Mouse (Mus musculus): Measurements from ENCODE around the gene Elmsan1. TPM values are rescaled to one million over a fixed set of nuclear protein-coding genes. Genes with fewer than 3 reads are reported as not detected.

Gene Elmsan1
- polyA plus RNA-seq, 1 experiment from 2014 or later = 9.0 TPM

DNA sequence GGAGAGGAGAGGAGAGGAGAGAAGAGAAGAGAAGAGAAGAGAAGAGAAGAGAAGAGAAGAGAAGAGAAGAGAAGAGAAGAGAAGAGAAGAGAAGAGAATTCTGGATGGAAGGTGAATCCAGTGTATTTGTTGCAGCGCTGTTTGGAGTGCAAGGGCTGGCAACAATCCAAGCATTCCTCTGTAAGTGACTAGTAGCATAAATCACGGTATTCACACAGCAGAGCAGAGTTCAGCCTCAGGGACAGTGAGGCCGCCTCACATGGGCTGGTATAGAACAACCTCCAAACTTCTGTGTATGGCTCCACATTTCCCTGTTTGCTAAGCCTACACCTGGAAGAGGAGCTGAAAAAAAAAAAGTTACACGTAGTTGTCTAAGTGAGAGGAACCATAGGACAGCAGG is 6.4 kb downstream of the Elmsan1 start:
- no peaks in the 10 kb centered on the region for H3K9me3 ChIP-seq
- no peak overlapping the region for H3K27ac ChIP-seq
- H3K4me3 ChIP-seq = no peak overlapping the region
- WGBS = 51% methylated on average over 4 of the region's 4 CpGs
- ATAC-seq (ENCODE audit: insufficient number of reproducible peaks, insufficient read depth, low FRiP score, low TSS enrichment) = no peak
- H3K4me1 ChIP-seq = peaks cover 28% of the 10 kb centered on the region
- H3K27me3 ChIP-seq = no peaks in the 10 kb centered on the region
- no peak overlapping the region for H3K9ac ChIP-seq
- H3K36me3 ChIP-seq = no peaks in the 10 kb centered on the region
- no peak overlapping the region for H3K4me2 ChIP-seq (replicated peaks)

DNA sequence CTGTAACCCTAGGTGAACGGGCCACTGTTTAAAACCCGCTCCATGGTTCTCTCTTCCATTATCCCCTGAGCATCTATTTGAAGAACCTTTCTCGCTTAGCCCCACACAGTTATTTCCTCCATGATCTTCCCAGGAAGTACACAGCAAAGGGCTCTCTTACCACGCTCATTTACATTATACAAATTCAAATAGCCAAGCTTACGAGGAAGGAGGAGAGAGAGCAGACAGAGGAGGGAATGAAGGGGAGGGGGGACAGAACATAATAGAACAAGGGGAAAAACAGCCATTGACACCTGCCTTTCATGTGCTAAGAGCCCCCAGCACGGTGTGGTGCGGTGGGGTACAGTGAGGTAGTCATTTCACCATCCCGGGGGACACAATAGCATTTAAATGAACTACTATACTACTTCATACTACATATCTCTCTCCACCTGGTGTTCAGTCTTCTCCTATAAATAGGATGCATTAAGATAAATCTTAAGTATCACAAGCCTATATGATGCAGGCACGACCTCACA is 7.6 kb downstream of the Elmsan1 start:
- H3K27ac ChIP-seq = no peak overlapping the region
- 68% methylated on average over 9 of the region's 9 CpGs for WGBS
- ATAC-seq (ENCODE audit: insufficient number of reproducible peaks, insufficient read depth, low FRiP score, low TSS enrichment) = no peak
- H3K4me1 ChIP-seq = peaks cover 26% of the 10 kb centered on the region
- H3K9ac ChIP-seq = no peak overlapping the region
- H3K4me2 ChIP-seq (replicated peaks) = no peak overlapping the region
- no peaks in the 10 kb centered on the region for H3K27me3 ChIP-seq
- no peaks in the 10 kb centered on the region for H3K36me3 ChIP-seq
- H3K9me3 ChIP-seq = no peaks in the 10 kb centered on the region
- H3K4me3 ChIP-seq = no peak overlapping the region

- WGBS = 88% methylated on average over 11 of the region's 11 CpGs
- no peaks in the 10 kb centered on the region for H3K9me3 ChIP-seq
- no peak overlapping the region for H3K4me2 ChIP-seq (replicated peaks)
- ATAC-seq (ENCODE audit: insufficient number of reproducible peaks, insufficient read depth, low FRiP score, low TSS enrichment) = no peak
- H3K9ac ChIP-seq = no peak overlapping the region
- H3K36me3 ChIP-seq = no peaks in the 10 kb centered on the region
- no peak overlapping the region for H3K27ac ChIP-seq
- peaks cover 19% of the 10 kb centered on the region for H3K4me1 ChIP-seq
- H3K27me3 ChIP-seq = no peaks in the 10 kb centered on the region
- no peak overlapping the region for H3K4me3 ChIP-seq
Measured at GRCm38 (mm10) chr12:84210288-84210687, 8.4 kb downstream of the Elmsan1 start.

- ATAC-seq (ENCODE audit: insufficient number of reproducible peaks, insufficient read depth, low FRiP score, low TSS enrichment) = no peak
- H3K27me3 ChIP-seq = no peaks in the 10 kb centered on the region
- no peaks in the 10 kb centered on the region for H3K9me3 ChIP-seq
- H3K27ac ChIP-seq = no peak overlapping the region
- no peaks in the 10 kb centered on the region for H3K36me3 ChIP-seq
- H3K4me1 ChIP-seq = peaks cover 12% of the 10 kb centered on the region
- 90% methylated on average over 11 of the region's 11 CpGs for WGBS
- H3K4me3 ChIP-seq = no peak overlapping the region
- no peak overlapping the region for H3K9ac ChIP-seq
- no peak overlapping the region for H3K4me2 ChIP-seq (replicated peaks)
Measured at GRCm38 (mm10) chr12:84209093-84209492, 9.6 kb downstream of the Elmsan1 start.

DNA sequence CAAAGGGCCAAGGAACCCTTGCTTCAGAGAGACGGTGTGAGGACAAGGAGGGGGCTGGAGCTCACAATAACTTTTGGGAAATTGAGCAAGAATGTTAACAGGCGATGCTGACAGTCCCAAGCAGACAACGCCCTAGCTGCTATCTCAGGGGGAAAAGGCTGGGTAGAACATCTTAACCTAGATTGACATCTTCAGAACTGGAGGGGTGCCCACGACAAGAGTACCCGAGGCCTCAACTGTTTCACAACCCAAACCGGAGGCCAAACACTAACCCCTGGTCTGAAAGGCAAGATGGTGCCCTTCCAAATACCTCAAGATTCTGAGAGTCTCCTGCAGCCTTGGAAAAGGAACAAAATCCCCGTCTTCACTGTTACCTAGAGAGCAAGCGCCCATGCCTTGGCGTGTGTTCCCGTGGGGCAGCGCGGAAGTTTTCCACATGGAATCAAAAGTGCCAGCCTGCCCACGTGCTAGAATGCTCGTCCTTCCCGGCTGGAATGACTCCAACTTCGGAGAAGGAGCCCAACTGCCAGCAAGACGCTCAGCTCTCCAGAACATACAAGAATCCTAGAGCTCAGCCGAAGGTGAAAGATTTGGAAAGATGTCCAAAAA is 11.4 kb downstream of the Elmsan1 start:
- H3K27me3 ChIP-seq = no peaks in the 10 kb centered on the region
- no peak overlapping the region for H3K9ac ChIP-seq
- H3K4me2 ChIP-seq (replicated peaks) = no peak overlapping the region
- no peak overlapping the region for H3K4me3 ChIP-seq
- peaks cover 21% of the 10 kb centered on the region for H3K4me1 ChIP-seq
- no peaks in the 10 kb centered on the region for H3K9me3 ChIP-seq
- H3K36me3 ChIP-seq = no peaks in the 10 kb centered on the region
- WGBS = 91% methylated on average over 18 of the region's 18 CpGs
- no peak for ATAC-seq (ENCODE audit: insufficient number of reproducible peaks, insufficient read depth, low FRiP score, low TSS enrichment)
- no peak overlapping the region for H3K27ac ChIP-seq

GRCm38 (mm10) chr12:84206525-84206924 is 12.2 kb downstream of the Elmsan1 start:
- Histone ChIP-seq H3K4me2 (replicated peaks) (no peak overlapping the region), H3K9me3 (no peaks in the 10 kb centered on the region), H3K9ac (no peak overlapping the region), H3K27me3 (no peaks in the 10 kb centered on the region), H3K36me3 (no peaks in the 10 kb centered on the region), H3K4me3 (no peak overlapping the region), H3K4me1 (peaks cover 24% of the 10 kb centered on the region), H3K27ac (no peak overlapping the region)
- 42% methylated on average over 7 of the region's 7 CpGs for WGBS
- ATAC-seq (ENCODE audit: insufficient number of reproducible peaks, insufficient read depth, low FRiP score, low TSS enrichment) = no peak

- no peaks in the 10 kb centered on the region for H3K27me3 ChIP-seq
- ATAC-seq (ENCODE audit: insufficient number of reproducible peaks, insufficient read depth, low FRiP score, low TSS enrichment) = no peak
- no peaks in the 10 kb centered on the region for H3K9me3 ChIP-seq
- no peaks in the 10 kb centered on the region for H3K36me3 ChIP-seq
- H3K27ac ChIP-seq = no peak overlapping the region
- no peak overlapping the region for H3K4me2 ChIP-seq (replicated peaks)
- no peak overlapping the region for H3K9ac ChIP-seq
- no peak overlapping the region for H3K4me3 ChIP-seq
- H3K4me1 ChIP-seq = peaks cover 24% of the 10 kb centered on the region
- WGBS = 83% methylated on average over 10 of the region's 10 CpGs
Measured at GRCm38 (mm10) chr12:84205659-84206185, 13.0 kb downstream of the Elmsan1 start.

DNA sequence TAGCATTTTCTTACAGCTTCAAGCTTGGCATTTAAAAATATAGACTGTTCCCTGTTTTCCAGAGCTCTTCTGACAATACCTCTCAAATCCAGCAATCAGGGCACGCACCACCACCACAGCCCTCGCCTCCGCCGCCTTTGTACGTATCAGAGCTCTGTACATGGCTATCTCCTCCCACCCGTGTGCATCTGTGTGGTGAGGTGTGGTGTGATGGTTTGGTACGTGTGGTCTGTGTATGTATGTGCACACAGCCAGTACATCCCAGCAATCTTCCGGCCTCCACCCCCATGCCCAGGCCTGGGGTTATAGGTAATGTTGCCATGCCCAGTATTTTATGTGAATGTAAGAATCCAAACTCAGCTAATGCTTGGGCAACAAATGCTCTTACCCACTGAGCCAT is 14.0 kb downstream of the Elmsan1 start:
- WGBS = 92% methylated on average over 8 of the region's 8 CpGs
- no peak for ATAC-seq (ENCODE audit: insufficient number of reproducible peaks, insufficient read depth, low FRiP score, low TSS enrichment)
- Histone ChIP-seq H3K9ac (no peak overlapping the region), H3K4me1 (peaks cover 24% of the 10 kb centered on the region), H3K27me3 (no peaks in the 10 kb centered on the region), H3K36me3 (no peaks in the 10 kb centered on the region), H3K9me3 (no peaks in the 10 kb centered on the region), H3K27ac (no peak overlapping the region), H3K4me3 (no peak overlapping the region), H3K4me2 (replicated peaks) (no peak overlapping the region)

GRCm38 (mm10) chr12:84203778-84204216 is 14.9 kb downstream of the Elmsan1 start:
- Histone ChIP-seq H3K4me3 (no peak overlapping the region), H3K4me1 (peaks cover 26% of the 10 kb centered on the region), H3K4me2 (replicated peaks) (no peak overlapping the region), H3K27ac (no peak overlapping the region; the same call in 1 of the 2 replicates), H3K36me3 (no peaks in the 10 kb centered on the region), H3K9ac (no peak overlapping the region), H3K27me3 (no peaks in the 10 kb centered on the region), H3K9me3 (no peaks in the 10 kb centered on the region)
- ATAC-seq (ENCODE audit: insufficient number of reproducible peaks, insufficient read depth, low FRiP score, low TSS enrichment) = no peak
- WGBS = 58% methylated on average over 7 of the region's 7 CpGs

DNA sequence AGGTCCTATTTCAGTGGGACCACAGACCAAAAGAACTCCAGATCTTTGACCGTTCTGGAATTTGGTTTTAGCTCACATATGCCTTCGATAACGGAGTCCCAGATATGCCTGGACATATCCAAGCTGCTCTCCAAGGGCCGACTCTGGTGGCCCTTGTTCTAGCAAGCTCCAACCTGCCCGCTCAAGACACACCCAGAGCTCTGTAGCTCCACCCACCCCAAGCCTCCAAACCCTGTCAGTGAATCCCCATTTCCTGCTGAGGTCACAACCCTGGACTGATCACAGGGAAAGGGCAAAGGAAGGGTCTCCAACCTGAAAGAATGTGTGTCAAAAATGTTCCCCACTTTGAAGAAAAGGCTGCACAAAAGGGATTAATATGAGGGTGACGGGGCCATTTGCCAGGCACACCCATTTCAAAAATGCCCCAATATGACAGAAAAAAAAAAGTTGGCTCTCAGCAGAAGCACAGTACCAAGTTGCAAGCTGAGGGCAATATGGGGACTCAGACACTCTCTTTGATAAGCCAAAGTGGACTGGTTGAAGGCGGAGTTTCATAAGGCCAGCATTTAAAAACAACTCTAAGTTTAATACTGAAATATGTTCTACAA is 15.4 kb downstream of the Elmsan1 start:
- H3K9ac ChIP-seq = no peak overlapping the region
- H3K4me1 ChIP-seq = peaks cover 29% of the 10 kb centered on the region
- H3K4me3 ChIP-seq = no peak overlapping the region
- H3K36me3 ChIP-seq = no peaks in the 10 kb centered on the region
- ATAC-seq (ENCODE audit: insufficient number of reproducible peaks, insufficient read depth, low FRiP score, low TSS enrichment) = no peak
- H3K27me3 ChIP-seq = no peaks in the 10 kb centered on the region
- no peak overlapping the region for H3K27ac ChIP-seq
- no peak overlapping the region for H3K4me2 ChIP-seq (replicated peaks)
- H3K9me3 ChIP-seq = no peaks in the 10 kb centered on the region
- 67% methylated on average over 7 of the region's 7 CpGs for WGBS

DNA sequence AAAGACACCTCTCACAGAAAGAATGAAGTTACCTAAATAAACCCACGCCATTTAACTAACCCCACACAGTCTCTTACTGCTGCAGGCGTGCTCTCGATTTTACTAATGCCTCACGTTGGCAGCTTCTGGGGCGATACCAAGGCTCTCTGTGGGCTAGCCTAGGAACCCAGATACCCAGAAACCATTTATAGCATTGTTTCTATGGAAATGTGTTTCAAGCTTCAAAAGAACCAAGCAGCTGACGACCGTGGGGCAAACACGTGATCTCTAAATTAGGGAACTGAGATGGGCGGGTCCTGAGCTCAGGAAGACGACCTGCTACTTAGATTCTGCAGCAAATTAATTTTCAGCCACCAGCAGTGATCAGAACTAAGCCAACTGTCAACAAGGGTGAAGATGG is 16.1 kb downstream of the Elmsan1 start:
- H3K4me1 ChIP-seq = peaks cover 33% of the 10 kb centered on the region
- 82% methylated on average over 10 of the region's 10 CpGs for WGBS

More for the DNA sequence above, 16.1 kb downstream of the Elmsan1 start:
- no peak overlapping the region for H3K4me2 ChIP-seq (replicated peaks)
- H3K27ac ChIP-seq = no peak overlapping the region
- ATAC-seq (ENCODE audit: insufficient number of reproducible peaks, insufficient read depth, low FRiP score, low TSS enrichment) = no peak
- H3K4me3 ChIP-seq = no peak overlapping the region
- H3K9ac ChIP-seq = no peak overlapping the region
- H3K36me3 ChIP-seq = no peaks in the 10 kb centered on the region
- no peaks in the 10 kb centered on the region for H3K27me3 ChIP-seq
- no peaks in the 10 kb centered on the region for H3K9me3 ChIP-seq
